Mouse (Mus musculus) heart, embryonic 14.5 days (tissue): ENCODE data around the gene Spock2. TPM values are rescaled to one million over a fixed set of nuclear protein-coding genes. Genes with fewer than 3 reads are reported as not detected.
"Not testable (repeated sequence)": the region's sequence is repeated elsewhere in the genome, so short reads cannot be mapped to it uniquely, and the experiment has no call there.

Experiments
- ATAC-seq: fragments of 200-750 bp; cut with Nextera tagmentation; 2 replicates; pipeline ENCODE4 v1.8.0; 2017; ENCODE audit warnings: low read depth, moderate TSS enrichment; ENCODE audit not compliant: insufficient number of reproducible peaks, insufficient read depth, low FRiP score
- H3K27ac ChIP-seq, 2 experiments: fragments of 200-500 bp in 1 of 2; fragments of 300-500 bp in 1 of 2; sonication (generic) in 1 of 2; replicated peaks in 1 of 2; 2 replicates each; pipeline ENCODE4 v1.5.1; 2012 to 2014; ENCODE audit warnings: low read depth in 2 of 2, low read length in 2 of 2, control low read depth in 1 of 2, mild to moderate bottlenecking in 1 of 2, mixed read lengths in 1 of 2; ENCODE audit not compliant: control insufficient read depth in 1 of 2, insufficient read depth in 1 of 2
- H3K27me3 ChIP-seq: fragments of 300-500 bp; sonication (generic); 2 replicates; pipeline ENCODE4 v1.6.1; 2014; ENCODE audit warnings: mild to moderate bottlenecking, low read length, control low read depth; ENCODE audit not compliant: control insufficient read depth, insufficient read depth
- H3K36me3 ChIP-seq: fragments of 300-500 bp; sonication (generic); 2 replicates; pipeline ENCODE4 v1.6.1; 2014; ENCODE audit warnings: mild to moderate bottlenecking, control low read depth, low read length, mixed read lengths; ENCODE audit not compliant: control insufficient read depth, insufficient read depth
- H3K4me1 ChIP-seq, 2 experiments: fragments of 200-500 bp in 1 of 2; fragments of 300-500 bp in 1 of 2; sonication (generic) in 1 of 2; 2 replicates each; pipeline ENCODE4 v1.6.1; 2012 to 2014; ENCODE audit warnings: low read length in 2 of 2, control low read depth in 1 of 2, mixed read lengths in 1 of 2; ENCODE audit not compliant: control insufficient read depth in 2 of 2, insufficient read depth in 2 of 2
- H3K4me2 ChIP-seq: fragments of 300-500 bp; sonication (generic); 2 replicates; pipeline ENCODE4 v1.6.1; 2014; ENCODE audit warnings: mild to moderate bottlenecking, low read length
- H3K4me3 ChIP-seq, 2 experiments: fragments of 200-500 bp in 1 of 2; fragments of 300-500 bp in 1 of 2; sonication (generic) in 1 of 2; 2 replicates each; pipeline ENCODE4 v1.5.1; 2012 to 2014; ENCODE audit warnings: low read length in 2 of 2, mild to moderate bottlenecking in 2 of 2, control low read depth in 1 of 2, low read depth in 1 of 2, moderate library complexity in 1 of 2; ENCODE audit not compliant: control insufficient read depth in 1 of 2, insufficient read depth in 1 of 2
- H3K9ac ChIP-seq: fragments of 300-500 bp; sonication (generic); 2 replicates; pipeline ENCODE4 v1.6.1; 2014; ENCODE audit warnings: mild to moderate bottlenecking, low read length
- H3K9me3 ChIP-seq: fragments of 300-500 bp; sonication (generic); 2 replicates; pipeline ENCODE4 v1.6.1; 2016; ENCODE audit warnings: low read length, control low read depth; ENCODE audit not compliant: control insufficient read depth
- WGBS: fragments of 180-500 bp; shearing (Covaris S2); extraction: QIAGEN DNeasy Blood & Tissue Kit; methylation state at CpG from one replicate; pipeline ENCODE4 v1.1.7; 2014; 5-methylcytosine and 5-hydroxymethylcytosine counted together
- polyA plus RNA-seq: library from polyadenylated mRNA; unstranded; fragments of >200 nt; fragmentation: Nextera tagmentation; extraction: Ambion mirVana; gene quantifications from 2 replicates; pipeline ENCODE4 v1.2.1, GENCODE M21; 2014

Spock2 gene
- polyA plus RNA-seq, 1 experiment from 2014 or later = 3.7 TPM

DNA sequence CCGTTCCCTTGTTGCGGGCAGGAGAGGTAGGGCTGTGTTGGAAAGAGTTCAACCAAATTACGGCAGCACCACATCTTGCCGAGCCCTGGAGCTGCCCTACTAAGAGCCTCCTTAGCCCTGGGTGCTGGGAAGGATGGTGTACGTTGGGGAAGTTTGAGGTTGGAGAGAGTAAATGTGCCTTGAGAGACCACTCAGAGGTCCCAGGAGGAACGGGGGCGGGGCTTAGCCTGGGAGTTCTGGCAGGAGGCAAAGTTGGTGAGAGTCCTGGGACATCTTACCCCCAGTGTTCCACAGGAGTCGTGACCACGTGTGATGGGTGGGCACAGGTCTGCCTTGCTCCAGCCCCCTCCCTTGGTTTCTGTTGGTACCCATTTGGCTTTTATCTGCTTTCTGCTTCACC lies 28.2 kb downstream of the Spock2 start:
- H3K4me1 ChIP-seq = peaks cover 0 to 11% of the 10 kb centered on the region in 2 experiments; a peak in 1 of 4 replicates
- 45% methylated on average over 9 of the region's 9 CpGs for WGBS
- no peaks in the 10 kb centered on the region for H3K36me3 ChIP-seq
- H3K9ac ChIP-seq = no peak overlapping the region
- 0 out of 2 replicates have a peak, but pooled peaks cover 13% of the 10 kb centered on the region for H3K27me3 ChIP-seq
- H3K9me3 ChIP-seq = no peaks in the 10 kb centered on the region
- no peak overlapping the region for H3K27ac ChIP-seq
- ATAC-seq = no peak
- H3K4me3 ChIP-seq = no peak overlapping the region
- no peak overlapping the region for H3K4me2 ChIP-seq

- H3K4me1 ChIP-seq = peaks cover 0 to 11% of the 10 kb centered on the region in 2 experiments; a peak in 1 of 4 replicates
- H3K36me3 ChIP-seq, H3K9ac ChIP-seq, H3K9me3 ChIP-seq, H3K27me3 ChIP-seq, ATAC-seq, H3K4me2 ChIP-seq, H3K4me3 ChIP-seq, H3K27ac ChIP-seq: not testable (repeated sequence)
- 30% methylated on average over 1 of the region's 1 CpGs for WGBS
Measured at GRCm38 (mm10) chr10:60136010-60136409, 30.0 kb downstream of the Spock2 start.

DNA sequence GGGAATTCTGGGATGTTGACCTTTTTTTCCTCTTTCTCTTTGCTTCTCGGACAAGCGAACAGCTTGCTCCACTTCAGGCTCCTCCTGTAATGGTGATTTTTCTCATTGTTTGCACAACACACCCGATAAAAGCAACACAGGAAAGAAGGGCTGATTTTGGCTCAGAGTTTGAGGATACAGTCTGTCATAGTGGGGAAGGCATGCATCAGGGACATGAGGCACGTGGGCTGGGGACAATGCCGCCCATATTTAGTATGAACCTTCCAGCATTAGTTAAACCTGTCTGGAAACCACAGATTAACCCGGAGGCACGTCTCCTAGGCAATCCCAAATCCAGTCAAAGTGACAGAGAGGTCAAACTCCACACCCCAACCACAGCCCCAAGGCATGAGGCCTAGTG lies 30.9 kb downstream of the Spock2 start:
- WGBS = 64% methylated on average over 7 of the region's 7 CpGs

GRCm38 (mm10) chr10:60138680-60139079 lies 32.7 kb downstream of the Spock2 start:
- Histone ChIP-seq H3K4me3 (no peak overlapping the region), H3K4me2 (no peak overlapping the region), H3K9me3 (peaks cover 6% of the 10 kb centered on the region; the same call in 1 of the 2 replicates), H3K27ac (no peak overlapping the region), H3K27me3 (no peaks in the 10 kb centered on the region), H3K4me1 (peaks cover 0 to 10% of the 10 kb centered on the region in 2 experiments; a peak in 1 of 4 replicates), H3K9ac (no peak overlapping the region), H3K36me3 (no peaks in the 10 kb centered on the region)
- ATAC-seq = no peak
- WGBS = 86% methylated on average over 5 of the region's 5 CpGs

More for the DNA sequence above, 30.9 kb downstream of the Spock2 start:
- no peak overlapping the region for H3K27ac ChIP-seq
- no peak overlapping the region for H3K4me2 ChIP-seq
- no peak for ATAC-seq
- H3K9ac ChIP-seq = no peak overlapping the region
- H3K27me3 ChIP-seq = 0 out of 2 replicates have a peak, but pooled peaks cover 5% of the 10 kb centered on the region
- no peak overlapping the region for H3K4me3 ChIP-seq
- H3K9me3 ChIP-seq = peaks cover 6% of the 10 kb centered on the region; the same call in 1 of the 2 replicates
- peaks cover 0 to 11% of the 10 kb centered on the region in 2 experiments; a peak in 1 of 4 replicates for H3K4me1 ChIP-seq
- no peaks in the 10 kb centered on the region for H3K36me3 ChIP-seq

DNA sequence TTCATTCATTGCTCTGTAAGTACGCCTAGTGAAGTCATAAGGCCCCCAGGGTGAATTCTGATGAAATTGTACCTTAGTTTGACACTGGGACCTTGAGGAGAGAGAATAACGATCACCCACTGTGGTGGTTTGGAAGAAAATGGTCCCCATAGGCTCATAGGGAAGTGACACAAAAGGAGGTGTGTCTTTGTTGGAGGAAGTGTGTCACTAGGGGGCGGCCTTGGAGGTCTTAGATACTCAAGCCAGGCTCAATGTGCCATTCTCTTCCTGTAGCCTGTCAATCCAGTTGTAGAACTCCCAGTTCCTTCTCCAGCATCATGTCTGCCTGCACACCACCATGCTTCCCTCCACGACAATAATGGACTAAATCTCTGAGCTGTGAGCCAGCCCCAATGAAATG lies 34.7 kb downstream of the Spock2 start:
- Histone ChIP-seq H3K9me3 (peaks cover 6% of the 10 kb centered on the region; the same call in 1 of the 2 replicates), H3K27ac (no peak overlapping the region), H3K36me3 (no peaks in the 10 kb centered on the region), H3K4me1 (peaks cover 0 to 5% of the 10 kb centered on the region in 2 experiments; a peak in 1 of 4 replicates), H3K4me3 (no peak overlapping the region), H3K4me2 (no peak overlapping the region), H3K9ac (no peak overlapping the region), H3K27me3 (no peaks in the 10 kb centered on the region; the same call in 1 of the 2 replicates)
- 89% methylated on average over 4 of the region's 4 CpGs for WGBS
- no peak for ATAC-seq

DNA sequence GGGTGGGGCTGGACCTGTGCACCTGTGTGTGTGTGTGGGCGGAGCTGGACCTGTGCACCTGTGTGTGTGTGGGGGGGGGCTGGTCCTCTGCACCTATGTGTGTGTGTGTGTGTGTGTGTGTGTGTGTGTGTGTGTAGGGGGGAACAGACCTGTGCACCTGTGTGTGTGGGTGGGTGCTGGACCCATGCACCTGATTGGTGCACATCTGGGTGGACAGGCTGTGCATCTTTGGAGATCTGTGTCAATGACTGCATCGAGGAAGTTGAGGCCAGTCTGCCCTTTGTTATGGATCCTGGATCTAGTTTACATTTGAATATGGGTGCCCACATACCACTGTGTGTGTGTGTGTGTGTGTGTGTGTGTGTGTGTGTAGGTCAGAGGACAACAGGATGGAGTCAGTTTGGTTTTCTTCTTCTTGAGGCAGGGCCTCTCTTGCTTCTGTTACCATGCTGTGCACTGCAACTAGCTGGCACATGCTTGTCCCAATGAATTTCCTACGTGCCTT lies 35.7 kb downstream of the Spock2 start:
- no peak for ATAC-seq
- H3K4me1 ChIP-seq = peaks cover 0 to 5% of the 10 kb centered on the region in 2 experiments; a peak in 1 of 4 replicates
- H3K9me3 ChIP-seq = peaks cover 6% of the 10 kb centered on the region; the same call in 1 of the 2 replicates
- no peak overlapping the region for H3K27ac ChIP-seq
- no peak overlapping the region for H3K4me2 ChIP-seq
- H3K4me3 ChIP-seq = no peak overlapping the region
- WGBS = 83% methylated on average over 3 of the region's 3 CpGs
- H3K27me3 ChIP-seq = peaks cover 7% of the 10 kb centered on the region
- no peak overlapping the region for H3K9ac ChIP-seq
- no peaks in the 10 kb centered on the region for H3K36me3 ChIP-seq

DNA sequence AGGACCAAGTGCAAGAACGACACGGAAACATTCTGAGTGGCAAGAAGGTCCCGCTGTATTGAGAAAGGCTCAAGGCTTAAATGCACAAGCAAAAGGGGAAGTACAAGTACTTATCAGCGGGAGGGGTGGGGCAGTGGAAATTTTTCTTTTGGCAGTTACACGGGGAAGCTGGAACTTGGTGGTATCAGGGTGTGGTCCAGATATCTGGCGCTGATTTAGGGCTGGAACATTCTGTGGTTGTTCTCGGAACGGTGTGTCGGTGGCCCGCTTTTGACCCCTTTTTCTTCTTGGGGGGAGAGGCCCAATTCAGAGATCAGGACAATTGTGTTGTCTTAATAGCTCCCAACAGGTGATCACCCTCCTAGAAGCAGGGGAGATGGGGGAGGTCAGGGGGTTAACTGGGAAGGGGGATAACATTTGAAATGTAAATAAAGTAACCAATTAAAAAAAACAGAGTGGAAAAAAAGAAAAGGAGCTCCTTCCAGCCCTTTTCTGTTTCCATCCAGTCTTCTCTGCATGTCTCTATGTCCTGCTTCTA lies 41.6 kb downstream of the Spock2 start:
- H3K27ac ChIP-seq, H3K9me3 ChIP-seq, H3K27me3 ChIP-seq, H3K9ac ChIP-seq, H3K4me1 ChIP-seq, H3K4me2 ChIP-seq, ATAC-seq, H3K4me3 ChIP-seq, H3K36me3 ChIP-seq: not testable (repeated sequence)
- WGBS = 66% methylated on average over 10 of the region's 10 CpGs
